ENCODE assay signal across 8 mouse cellular contexts in genomic region chr1:170136351-170137009, GRCm38 (mm10). TPM values are rescaled to one million over a fixed set of nuclear protein-coding genes. Genes with fewer than 3 reads are reported as not detected.
DNase-seq lines count a peak whose midpoint lies in the region; ATAC-seq and TF ChIP-seq lines count a peak whose summit lies in the region.

No protein-coding gene starts in this region.

- H3K27me3 ChIP-seq in heart, embryonic 11.5 days (ENCODE audit: control insufficient read depth, insufficient read depth, low read length): no peaks in the 10 kb centered on the region
- no peaks in the 10 kb centered on the region for H3K27me3 ChIP-seq in kidney, embryonic 15.5 days
- H3K27me3 ChIP-seq in limb, embryonic 15.5 days: no peaks in the 10 kb centered on the region

- no peaks in the 10 kb centered on the region for H3K4me1 ChIP-seq in bone marrow, adult 2 months (ENCODE audit: control insufficient read depth, insufficient read depth, low read length)
- no peaks in the 10 kb centered on the region for H3K4me1 ChIP-seq in heart, embryonic 11.5 days (ENCODE audit: control insufficient read depth, insufficient read depth, low read length)
- no peaks in the 10 kb centered on the region for H3K4me1 ChIP-seq in kidney, embryonic 15.5 days
- no peaks in the 10 kb centered on the region; the same call in 1 of the 2 replicates for H3K4me1 ChIP-seq in limb, embryonic 15.5 days

- no peaks in the 10 kb centered on the region for H3K9me3 ChIP-seq in heart, embryonic 11.5 days (replicated peaks; ENCODE audit: control insufficient read depth, low read length)
- no peaks in the 10 kb centered on the region for H3K9me3 ChIP-seq in kidney, embryonic 15.5 days (replicated peaks)
- no peaks in the 10 kb centered on the region for H3K9me3 ChIP-seq in limb, embryonic 15.5 days

- no peaks in the 10 kb centered on the region for H3K36me3 ChIP-seq in heart, embryonic 11.5 days (ENCODE audit: control insufficient read depth, insufficient read depth, low read length)
- peaks cover 5% of the 10 kb centered on the region; the same call in 1 of the 2 replicates for H3K36me3 ChIP-seq in kidney, embryonic 15.5 days
- H3K36me3 ChIP-seq in limb, embryonic 15.5 days: peaks cover 5% of the 10 kb centered on the region; the same call in 1 of the 2 replicates

- DNase-seq in 416B (ENCODE audit: low read depth): peak; percentile 94
- DNase-seq in monocyte, adult 2 months (ENCODE audit: low read depth in 1 of 2, low spot score in 2 of 2): peak; percentile 17 to 30
- DNase-seq in spleen, postnatal 14 days (ENCODE audit: low spot score in 2 of 2): peak; percentile 16 to 39

- H3K27ac ChIP-seq in bone marrow, adult 2 months (ENCODE audit: control insufficient read depth, insufficient read depth, low read depth, low read length, poor library complexity): no peak overlapping the region
- H3K27ac ChIP-seq in heart, embryonic 11.5 days (ENCODE audit: low read depth, low read length): no peak overlapping the region
- no peak overlapping the region for H3K27ac ChIP-seq in kidney, embryonic 15.5 days
- H3K27ac ChIP-seq in limb, embryonic 15.5 days: peak overlapping the region; percentile 35

- TF ChIP-seq CTCF in bone marrow, adult 2 months (IDR thresholded peaks at IDR 0.05; ENCODE audit: control insufficient read depth, insufficient read depth, low read length): peak; percentile 63

- 2% methylated on average over 7 of the region's 7 CpGs for WGBS in bone marrow, adult 2 months
- whole genome bisulfite sequencing in heart, embryonic 11.5 days (ENCODE audit: insufficient replicate concordance): 21% methylated on average over 7 of the region's 7 CpGs
- WGBS in kidney, embryonic 15.5 days: 19% methylated on average over 7 of the region's 7 CpGs
- 6% methylated on average over 7 of the region's 7 CpGs for WGBS in limb, embryonic 15.5 days

- no peak overlapping the region for H3K4me3 ChIP-seq in bone marrow, adult 2 months (replicated peaks; ENCODE audit: control insufficient read depth, low read depth, low read length)
- H3K4me3 ChIP-seq in heart, embryonic 11.5 days (ENCODE audit: low read depth, low read length): no peak overlapping the region
- H3K4me3 ChIP-seq in kidney, embryonic 15.5 days (replicated peaks): no peak overlapping the region
- no peak overlapping the region for H3K4me3 ChIP-seq in limb, embryonic 15.5 days

- H3K9ac ChIP-seq in heart, embryonic 11.5 days (ENCODE audit: low read depth, low read length): no peak overlapping the region
- no peak overlapping the region for H3K9ac ChIP-seq in kidney, embryonic 15.5 days
- no peak overlapping the region for H3K9ac ChIP-seq in limb, embryonic 15.5 days

- no peak overlapping the region for H3K4me2 ChIP-seq in heart, embryonic 11.5 days
- H3K4me2 ChIP-seq in kidney, embryonic 15.5 days: no peak overlapping the region
- no peak overlapping the region for H3K4me2 ChIP-seq in limb, embryonic 15.5 days

- no peak for TF ChIP-seq POLR2A in bone marrow, adult 2 months (IDR thresholded peaks at IDR 0.05; ENCODE audit: borderline replicate concordance, control insufficient read depth, low read depth, low read length)

- 0 out of 2 replicates have a peak, but pooled peaks have one; percentile 52 for ATAC-seq in erythroid progenitor cell, adult 5-6 weeks (replicated peaks; ENCODE audit: low FRiP score, poor library complexity, severe bottlenecking)
- ATAC-seq in heart, embryonic 11.5 days (replicated peaks; ENCODE audit: insufficient number of reproducible peaks, low FRiP score, low TSS enrichment): peak; percentile 69; the same call in 1 of the 2 replicates
- ATAC-seq in kidney, embryonic 15.5 days (replicated peaks; ENCODE audit: low FRiP score): peak; percentile 85
- ATAC-seq in limb, embryonic 15.5 days (ENCODE audit: insufficient number of reproducible peaks, low FRiP score, low TSS enrichment, low read depth): peak; percentile 63; the same call in 1 of the 2 replicates

RNA-seq across cellular contexts. Expression of gene Ddr2, which starts 25.9 kb away (rescaled TPM):
- polyA plus RNA-seq in bone marrow, adult 2 months (2011; ENCODE audit: insufficient read depth, insufficient read length, low replicate concordance, missing spikeins): 3.2 and 6.0 TPM in 2 replicates
- 0.36 and 0.42 TPM in 2 replicates for total RNA-seq in erythroid progenitor cell, adult 5-6 weeks (2015; ENCODE audit: low replicate concordance)
- 0.90 TPM in 1 of 2 replicates, not detected in the other for total RNA-seq in erythroid progenitor cell, adult 5-6 weeks (2017; ENCODE audit: low replicate concordance)
- 10.2 and 10.7 TPM in 2 replicates for polyA plus RNA-seq in heart, embryonic 11.5 days (2014; fragmentation: Nextera tagmentation; extraction: Ambion mirVana)
- polyA plus RNA-seq in kidney, embryonic 15.5 days (2015; fragmentation: Nextera tagmentation; extraction: Ambion mirVana): 33.3 and 35.0 TPM in 2 replicates
- polyA plus RNA-seq in limb, embryonic 15.5 days (2015; fragmentation: Nextera tagmentation; extraction: Ambion mirVana): 87.3 and 91.8 TPM in 2 replicates

RNA-seq across cellular contexts. Expression of gene Uap1, which starts 38.3 kb away (rescaled TPM):
- 18.5 and 23.4 TPM in 2 replicates for polyA plus RNA-seq in bone marrow, adult 2 months (2011; ENCODE audit: insufficient read depth, insufficient read length, low replicate concordance, missing spikeins)
- 43.6 and 45.7 TPM in 2 replicates for total RNA-seq in erythroid progenitor cell, adult 5-6 weeks (2015; ENCODE audit: low replicate concordance)
- total RNA-seq in erythroid progenitor cell, adult 5-6 weeks (2017; ENCODE audit: low replicate concordance): 48.4 and 79.2 TPM in 2 replicates
- polyA plus RNA-seq in heart, embryonic 11.5 days (2014; fragmentation: Nextera tagmentation; extraction: Ambion mirVana): 58.6 and 67.6 TPM in 2 replicates
- 52.2 and 56.4 TPM in 2 replicates for polyA plus RNA-seq in kidney, embryonic 15.5 days (2015; fragmentation: Nextera tagmentation; extraction: Ambion mirVana)
- polyA plus RNA-seq in limb, embryonic 15.5 days (2015; fragmentation: Nextera tagmentation; extraction: Ambion mirVana): 75.5 and 75.7 TPM in 2 replicates

Comparison
In these comparisons a context has a peak if more than half of its experiments do, and no peak if none do; other contexts are left out.
1. DNase-seq: peak in every context shown above with its lines; median percentile 94 in 416B; 28 in spleen, postnatal 14 days; 24 in monocyte, adult 2 months.